Mouse (Mus musculus) CD4-positive helper T cell, adult 2 months (primary cell): Measurements from ENCODE around the gene Prkn.

Experiments
- DNase-seq: peaks from one replicate; pipeline ENCODE4 v3.0.0-alpha.2; 2012; ENCODE audit warnings: low read depth, missing footprints, low spot score

The Prkn gene

GRCm38 (mm10) chr17:11397678-11398077 lies 557.5 kb downstream of the Prkn start:
- DNase-seq, result no peak

GRCm38 (mm10) chr17:11402225-11402875 lies 562.2 kb downstream of the Prkn start:
- no peak for DNase-seq

- DNase-seq, result no peak
Measured at GRCm38 (mm10) chr17:11411414-11411813, 571.2 kb downstream of the Prkn start.

- DNase-seq, result no peak
Measured at GRCm38 (mm10) chr17:11413688-11414087, 573.5 kb downstream of the Prkn start.

GRCm38 (mm10) chr17:11414288-11414687 lies 574.1 kb downstream of the Prkn start:
- DNase-seq, result no peak

- DNase-seq, result no peak
Measured at GRCm38 (mm10) chr17:11417150-11417549, 577.0 kb downstream of the Prkn start.

- DNase-seq, result no peak
Measured at GRCm38 (mm10) chr17:11419484-11419883, 579.3 kb downstream of the Prkn start.

- DNase-seq, result no peak
Measured at GRCm38 (mm10) chr17:11420839-11421238, 580.7 kb downstream of the Prkn start.

- no peak for DNase-seq
Measured at GRCm38 (mm10) chr17:11421264-11421940, 581.2 kb downstream of the Prkn start.

- no peak for DNase-seq
Measured at GRCm38 (mm10) chr17:11431323-11431722, 591.1 kb downstream of the Prkn start.

GRCm38 (mm10) chr17:11432593-11432992 lies 592.4 kb downstream of the Prkn start:
- DNase-seq, result no peak

GRCm38 (mm10) chr17:11462721-11463120 lies 622.5 kb downstream of the Prkn start:
- DNase-seq, result no peak

- DNase-seq, result no peak
Measured at GRCm38 (mm10) chr17:11466095-11466494, 625.9 kb downstream of the Prkn start.

GRCm38 (mm10) chr17:11468624-11469023 lies 628.4 kb downstream of the Prkn start:
- DNase-seq, result no peak

GRCm38 (mm10) chr17:11483032-11483431 lies 642.8 kb downstream of the Prkn start:
- no peak for DNase-seq

GRCm38 (mm10) chr17:11490051-11490450 lies 649.9 kb downstream of the Prkn start:
- no peak for DNase-seq

GRCm38 (mm10) chr17:11502556-11502955 lies 662.4 kb downstream of the Prkn start:
- no peak for DNase-seq

- no peak for DNase-seq
Measured at GRCm38 (mm10) chr17:11504496-11504895, 664.3 kb downstream of the Prkn start.

GRCm38 (mm10) chr17:11507082-11507481 lies 666.9 kb downstream of the Prkn start:
- DNase-seq, result no peak

GRCm38 (mm10) chr17:11510081-11510480 lies 669.9 kb downstream of the Prkn start:
- no peak for DNase-seq

- no peak for DNase-seq
Measured at GRCm38 (mm10) chr17:11514032-11514761, 674.0 kb downstream of the Prkn start.

GRCm38 (mm10) chr17:11515619-11516018 lies 675.4 kb downstream of the Prkn start:
- no peak for DNase-seq

- DNase-seq, result no peak
Measured at GRCm38 (mm10) chr17:11516165-11516564, 676.0 kb downstream of the Prkn start.
